Mouse (Mus musculus): ENCODE measurements around the gene Necab2.

Necab2 gene

GRCm38 (mm10) chr8:119447781-119448170, 1.3 kb downstream of the Necab2 start:
- intact Hi-C loops (cut with DNase I) = loop anchor here (5.0 kb wide), 2 partner anchors 70 to 155 kb away; no protein-coding TSS in a partner anchor

DNA sequence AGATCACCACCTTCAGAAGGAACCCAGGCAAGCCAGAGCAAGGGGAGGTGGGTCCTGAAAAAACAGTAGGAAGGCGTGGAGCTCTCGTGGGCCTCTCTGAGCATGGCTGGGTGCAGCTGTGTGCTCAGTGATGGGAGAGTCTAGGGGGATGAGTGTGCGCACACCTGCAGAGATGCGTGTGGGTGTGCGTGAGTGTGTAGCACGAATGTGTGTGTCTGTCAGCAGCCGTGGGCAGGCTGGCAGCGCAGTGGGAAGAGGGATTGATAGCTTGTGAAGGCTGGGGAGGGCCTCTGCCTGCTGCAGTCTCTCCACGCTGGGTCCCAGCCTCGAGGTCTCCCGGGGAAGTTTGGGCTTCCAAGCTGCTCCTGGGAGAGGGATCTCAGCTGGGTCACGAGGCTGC, 3.1 kb downstream of the Necab2 start:
- intact Hi-C loops (cut with DNase I) = loop anchor here (5.0 kb wide), 3 partner anchors 68 to 223 kb away; no protein-coding TSS in a partner anchor

- intact Hi-C loops (cut with DNase I) = loop anchor here (5.0 kb wide), 1 partner anchor 221 kb away; no protein-coding TSS in a partner anchor
Measured at GRCm38 (mm10) chr8:119451131-119451530, 4.6 kb downstream of the Necab2 start.

GRCm38 (mm10) chr8:119452919-119453318, 6.4 kb downstream of the Necab2 start:
- intact Hi-C loops (cut with DNase I) = loop anchor here (5.0 kb wide), 1 partner anchor 219 kb away; no protein-coding TSS in a partner anchor

- intact Hi-C loops (cut with DNase I) = no loop called here
Measured at GRCm38 (mm10) chr8:119456045-119456444, 9.5 kb downstream of the Necab2 start.

DNA sequence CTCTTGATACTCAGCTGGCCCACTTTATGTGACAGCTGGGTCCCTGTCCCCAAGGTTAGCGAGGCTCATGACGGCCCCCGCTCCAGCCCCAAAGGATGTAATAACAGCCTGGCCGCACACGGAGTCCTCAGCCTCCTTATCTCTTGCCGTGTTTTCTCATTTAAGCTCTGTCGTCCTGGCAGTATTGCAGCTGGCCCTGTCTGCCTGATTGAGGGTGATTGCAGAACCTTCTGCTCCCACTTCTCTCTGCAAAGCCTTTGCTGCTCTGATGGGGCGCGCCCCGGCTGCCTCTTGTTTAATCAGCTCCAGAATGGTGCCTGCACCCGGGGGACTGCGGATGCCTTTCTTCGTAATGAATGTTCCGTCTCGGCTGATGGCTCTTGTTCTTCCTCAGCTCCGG, 13.2 kb downstream of the Necab2 start:
- intact Hi-C loops (cut with DNase I) = no loop called here

GRCm38 (mm10) chr8:119461356-119461755, 14.8 kb downstream of the Necab2 start:
- intact Hi-C loops (cut with DNase I) = no loop called here

GRCm38 (mm10) chr8:119463709-119464108, 17.2 kb downstream of the Necab2 start:
- intact Hi-C loops (cut with DNase I) = no loop called here

- intact Hi-C loops (cut with DNase I) = no loop called here
Measured at GRCm38 (mm10) chr8:119466105-119466504, 19.6 kb downstream of the Necab2 start.

DNA sequence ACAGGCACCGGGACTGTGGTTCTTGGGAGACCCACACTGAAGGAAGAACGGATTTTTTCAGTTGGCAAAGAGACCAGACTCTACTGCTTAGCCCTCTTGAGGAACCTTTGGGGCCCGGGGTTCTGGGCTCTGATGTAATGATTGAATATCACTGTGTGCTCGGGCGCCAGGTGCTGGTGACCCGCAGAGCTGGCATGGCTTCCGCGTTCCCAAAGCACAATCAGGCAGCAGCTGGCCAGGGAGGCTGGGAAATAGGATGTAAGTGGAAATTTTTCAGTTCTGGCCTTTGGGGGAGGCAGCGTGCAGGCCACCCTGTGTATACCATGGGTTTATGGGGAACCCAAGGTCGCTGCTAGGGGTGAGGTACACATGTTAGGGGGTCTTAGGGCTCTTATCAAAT, 20.3 kb downstream of the Necab2 start:
- intact Hi-C loops (cut with DNase I) = no loop called here

DNA sequence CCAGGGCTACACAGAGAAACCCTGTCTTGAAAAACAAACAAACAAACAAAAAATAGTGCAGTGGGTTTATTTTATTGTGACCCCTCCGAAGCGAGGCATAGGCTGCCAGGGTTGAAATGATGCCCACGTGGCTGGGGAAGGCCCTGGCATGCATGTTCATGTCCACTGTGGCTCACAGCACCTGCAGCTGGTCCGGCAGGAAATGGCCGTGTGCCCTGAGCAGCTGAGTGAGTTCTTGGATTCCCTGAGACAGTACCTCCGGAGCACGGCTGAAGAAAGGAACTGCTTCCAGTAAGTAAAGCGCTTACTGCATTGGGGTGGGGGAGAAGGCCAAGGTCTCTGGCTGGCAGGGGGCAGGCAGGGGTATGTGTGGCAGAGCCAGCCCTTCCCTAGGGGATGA, 21.6 kb downstream of the Necab2 start:
- intact Hi-C loops (cut with DNase I) = no loop called here

GRCm38 (mm10) chr8:119478684-119479083, 32.2 kb downstream of the Necab2 start:
- intact Hi-C loops (cut with DNase I) = no loop called here

DNA sequence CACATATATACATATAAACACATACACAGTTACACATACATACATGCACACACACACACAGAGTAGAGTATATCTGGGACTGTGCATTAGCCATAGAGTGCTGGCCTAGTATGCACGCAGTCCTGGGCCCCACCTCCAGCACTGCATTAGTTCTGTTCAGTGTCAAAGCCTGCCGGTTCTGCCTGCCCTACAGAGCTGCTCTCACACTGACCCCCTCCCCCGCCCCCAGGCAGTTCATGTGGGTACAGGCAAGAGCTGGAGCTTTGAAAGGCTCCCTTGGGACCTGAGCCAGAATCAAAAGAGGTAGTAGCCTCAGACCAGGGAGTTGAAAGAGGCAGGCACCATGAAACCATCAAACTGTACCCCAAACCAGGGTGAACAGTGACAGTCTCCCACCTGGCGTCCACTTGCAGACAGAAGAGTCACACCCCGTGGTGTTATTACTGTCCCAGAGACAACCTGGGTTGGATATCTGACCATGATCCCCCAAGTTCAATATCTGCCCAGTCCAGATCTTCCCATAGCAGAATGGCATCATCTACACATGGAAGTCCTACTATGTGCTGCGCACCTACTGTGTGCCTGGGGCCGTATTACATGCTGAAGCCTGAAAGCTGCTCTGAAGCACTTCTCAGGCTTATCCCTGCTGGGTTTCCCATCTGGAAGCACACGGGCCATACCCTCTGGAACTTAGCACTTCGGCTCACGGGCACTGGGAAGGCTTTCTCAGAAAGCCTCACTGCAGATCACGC, 37.8 kb downstream of the Necab2 start:
- intact Hi-C loops (cut with DNase I) = no loop called here

DNA sequence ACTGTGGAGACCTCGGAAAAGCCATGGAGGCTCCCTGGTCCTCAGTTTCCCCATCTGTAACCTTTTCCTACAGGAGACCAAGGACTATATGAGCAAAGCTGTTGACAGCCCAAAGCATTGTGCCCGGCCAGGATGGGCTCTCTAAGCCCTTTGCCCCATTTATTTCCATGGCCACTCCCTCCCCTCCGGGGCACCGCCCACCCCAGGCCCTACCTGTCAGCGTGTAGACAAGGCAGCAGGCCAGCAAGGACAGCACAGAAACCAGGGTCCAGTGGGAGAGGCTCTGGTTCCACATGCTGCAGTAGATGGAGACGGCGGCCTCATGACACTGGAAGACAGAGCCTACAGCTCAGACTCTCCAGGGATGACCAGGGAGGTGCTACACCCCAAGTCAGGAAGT, 40.6 kb downstream of the Necab2 start:
- intact Hi-C loops (cut with DNase I) = no loop called here

- intact Hi-C loops (cut with DNase I) = loop anchor here (1.0 to 2.0 kb wide), 2 partner anchors 54 to 85 kb away; no protein-coding TSS in a partner anchor
Measured at GRCm38 (mm10) chr8:119496848-119497247, 50.3 kb downstream of the Necab2 start.

DNA sequence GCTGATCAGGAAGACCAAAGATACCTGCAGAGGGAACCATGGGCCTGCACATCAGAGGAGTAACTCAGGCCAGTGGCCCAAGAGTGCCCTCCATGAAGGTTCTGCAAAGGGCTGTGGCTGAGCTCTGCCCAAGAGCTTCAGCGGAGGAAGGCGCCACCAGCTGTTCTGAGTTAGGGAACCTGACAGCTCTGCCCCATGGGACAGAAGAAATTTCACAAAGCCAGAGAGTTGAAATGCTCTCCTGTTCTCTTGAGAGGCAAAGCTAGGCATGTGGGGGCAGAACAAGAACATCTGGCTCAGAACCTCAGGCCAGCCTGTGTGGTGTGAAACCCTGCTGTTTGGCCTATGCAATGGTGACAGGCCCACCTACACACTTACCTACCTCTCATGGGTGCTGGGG, 53.3 kb downstream of the Necab2 start:
- intact Hi-C loops (cut with DNase I) = no loop called here

DNA sequence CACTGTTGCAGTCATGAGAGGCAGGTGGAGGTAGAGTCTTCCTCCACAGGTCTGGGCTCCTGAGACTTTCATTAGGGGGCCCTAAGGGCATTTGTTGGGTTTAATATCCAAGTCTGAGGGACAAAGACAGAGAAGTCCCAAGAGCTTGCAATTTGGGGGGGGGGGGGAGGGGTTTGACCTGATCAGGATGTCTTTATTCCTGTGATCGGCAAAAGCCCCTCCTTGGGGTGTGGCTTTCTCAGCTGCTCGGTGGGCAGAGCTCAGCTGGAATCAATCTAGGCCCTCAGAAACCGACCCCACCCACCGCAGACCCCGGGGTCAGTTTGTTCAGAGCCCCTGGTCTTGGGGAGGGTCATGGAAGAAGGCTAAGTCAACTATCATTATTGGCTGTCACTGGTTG, 55.1 kb downstream of the Necab2 start, which contains the start of gene Slc38a8:
Slc38a8 (minus strand) TSS at position 101 of the 400 bp plus-strand sequence.
- intact Hi-C loops (cut with DNase I) = no loop called here

- intact Hi-C loops (cut with DNase I) = no loop called here
Measured at GRCm38 (mm10) chr8:119502111-119502510, 55.6 kb downstream of the Necab2 start.

GRCm38 (mm10) chr8:119503191-119503767, 56.8 kb downstream of the Necab2 start:
- intact Hi-C loops (cut with DNase I) = no loop called here

DNA sequence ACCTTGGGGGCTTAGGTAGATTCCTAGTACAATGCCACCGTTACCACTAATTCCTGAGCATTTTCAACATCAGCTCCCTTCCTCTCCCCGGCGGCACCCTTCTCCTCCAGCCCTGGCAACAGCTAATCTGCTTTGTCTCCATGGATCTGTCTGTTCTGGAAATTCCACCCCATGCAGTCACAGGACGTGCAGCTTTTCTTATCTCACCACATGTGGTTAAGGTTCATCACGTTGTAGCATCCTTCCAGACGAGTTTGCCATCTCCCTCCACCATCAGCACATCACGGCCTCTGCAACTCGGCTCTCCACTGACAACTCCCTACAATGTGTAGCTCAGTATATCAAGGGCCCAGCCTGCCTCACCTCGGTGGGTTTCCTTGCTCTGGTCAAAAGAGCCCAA, 59.0 kb downstream of the Necab2 start:
- intact Hi-C loops (cut with DNase I) = loop anchor here (5.0 kb wide), 1 partner anchor 98 kb away; no protein-coding TSS in a partner anchor

GRCm38 (mm10) chr8:119506106-119506505, 59.6 kb downstream of the Necab2 start:
- intact Hi-C loops (cut with DNase I) = loop anchor here (5.0 kb wide), 1 partner anchor 99 kb away; no protein-coding TSS in a partner anchor

DNA sequence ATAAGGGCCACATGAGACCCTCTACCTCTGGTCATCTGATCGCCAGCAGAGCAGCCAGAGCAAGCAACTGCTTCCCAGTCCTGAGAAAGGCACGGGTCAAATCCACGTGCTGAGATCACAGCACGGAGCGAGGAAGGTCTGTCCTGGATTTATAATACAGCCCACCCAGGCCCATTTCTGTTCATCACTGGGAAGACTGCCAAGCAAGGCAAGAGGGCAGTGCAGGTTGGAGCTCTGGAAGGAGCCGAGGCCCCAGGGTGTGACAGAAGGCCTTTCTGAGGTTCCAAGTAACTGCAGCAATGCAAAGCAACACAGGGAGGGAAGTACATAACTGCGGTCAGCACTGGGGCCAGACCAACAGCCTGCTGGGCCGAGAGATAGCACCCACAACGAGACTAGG, 64.0 kb downstream of the Necab2 start:
- intact Hi-C loops (cut with DNase I) = no loop called here
